Mouse (Mus musculus): Measurements from ENCODE around the gene 1700025G04Rik. TPM values are rescaled to one million over a fixed set of nuclear protein-coding genes. Genes with fewer than 3 reads are reported as not detected.

Gene 1700025G04Rik
- polyA plus RNA-seq, 1 experiment, result 2.2 TPM

- no peak for TF ChIP-seq POLR2A (IDR thresholded peaks at IDR 0.05; ENCODE audit: low read depth, low read length)
- TF ChIP-seq CTCF (conservative IDR thresholded peaks at IDR 0.05; ENCODE audit: insufficient read depth, insufficient read length, low read depth, low read length), result no peak
- H3K27ac ChIP-seq (ENCODE audit: insufficient read depth, low read depth, low read length), result no peak overlapping the region
- no peaks in the 10 kb centered on the region for H3K36me3 ChIP-seq (ENCODE audit: control insufficient read depth, insufficient read depth, low read length)
- no peak for DNase-seq
- WGBS, result 58% methylated on average over 5 of the region's 5 CpGs
- no peaks in the 10 kb centered on the region for H3K27me3 ChIP-seq (replicated peaks; ENCODE audit: control insufficient read depth, insufficient read depth, low read length)
- H3K4me1 ChIP-seq (ENCODE audit: control insufficient read depth, insufficient read depth, low read length), result no peaks in the 10 kb centered on the region
- H3K4me3 ChIP-seq (ENCODE audit: insufficient read depth, low read depth, low read length), result no peak overlapping the region
These were observed 134.1 kb downstream of the 1700025G04Rik start for GRCm38 (mm10) chr1:151955866-151956265.

GRCm38 (mm10) chr1:151953563-151953962 is 136.4 kb downstream of the 1700025G04Rik start:
- DNase-seq, result peak; percentile 65
- Histone ChIP-seq H3K27ac (ENCODE audit: insufficient read depth, low read depth, low read length) (no peak overlapping the region), H3K4me1 (ENCODE audit: control insufficient read depth, insufficient read depth, low read length) (no peaks in the 10 kb centered on the region), H3K4me3 (ENCODE audit: insufficient read depth, low read depth, low read length) (no peak overlapping the region), H3K36me3 (ENCODE audit: control insufficient read depth, insufficient read depth, low read length) (no peaks in the 10 kb centered on the region), H3K27me3 (replicated peaks; ENCODE audit: control insufficient read depth, insufficient read depth, low read length) (no peaks in the 10 kb centered on the region)
- WGBS, result 33% methylated on average over 7 of the region's 7 CpGs
- TF ChIP-seq POLR2A (IDR thresholded peaks at IDR 0.05; ENCODE audit: low read depth, low read length) (no peak), CTCF (conservative IDR thresholded peaks at IDR 0.05; ENCODE audit: insufficient read depth, insufficient read length, low read depth, low read length) (no peak)

GRCm38 (mm10) chr1:151948065-151948464 is 141.9 kb downstream of the 1700025G04Rik start:
- H3K4me3 ChIP-seq (ENCODE audit: insufficient read depth, low read depth, low read length), result peak overlapping the region; percentile 60
- H3K27me3 ChIP-seq (replicated peaks; ENCODE audit: control insufficient read depth, insufficient read depth, low read length), result no peaks in the 10 kb centered on the region
- peak; percentile 19 for DNase-seq
- no peaks in the 10 kb centered on the region; the same call in 1 of the 2 replicates for H3K4me1 ChIP-seq (ENCODE audit: control insufficient read depth, insufficient read depth, low read length)
- no peaks in the 10 kb centered on the region for H3K36me3 ChIP-seq (ENCODE audit: control insufficient read depth, insufficient read depth, low read length)
- 38% methylated on average over 3 of the region's 3 CpGs for whole genome bisulfite sequencing
- TF ChIP-seq POLR2A (IDR thresholded peaks at IDR 0.05; ENCODE audit: low read depth, low read length) (no peak), CTCF (conservative IDR thresholded peaks at IDR 0.05; ENCODE audit: insufficient read depth, insufficient read length, low read depth, low read length) (no peak)
- H3K27ac ChIP-seq (ENCODE audit: insufficient read depth, low read depth, low read length), result peak overlapping the region; percentile 83

GRCm38 (mm10) chr1:151947571-151947970 is 142.4 kb downstream of the 1700025G04Rik start:
- H3K4me3 ChIP-seq (ENCODE audit: insufficient read depth, low read depth, low read length), result peak overlapping the region; percentile 60
- peak; percentile 32 for DNase-seq
- H3K27me3 ChIP-seq (replicated peaks; ENCODE audit: control insufficient read depth, insufficient read depth, low read length), result no peaks in the 10 kb centered on the region
- WGBS, result 17% methylated on average over 4 of the region's 4 CpGs
- H3K4me1 ChIP-seq (ENCODE audit: control insufficient read depth, insufficient read depth, low read length), result no peaks in the 10 kb centered on the region; the same call in 1 of the 2 replicates
- H3K27ac ChIP-seq (ENCODE audit: insufficient read depth, low read depth, low read length), result peak overlapping the region; percentile 83
- H3K36me3 ChIP-seq (ENCODE audit: control insufficient read depth, insufficient read depth, low read length), result no peaks in the 10 kb centered on the region
- TF ChIP-seq CTCF (conservative IDR thresholded peaks at IDR 0.05; ENCODE audit: insufficient read depth, insufficient read length, low read depth, low read length) (no peak), POLR2A (IDR thresholded peaks at IDR 0.05; ENCODE audit: low read depth, low read length) (no peak)

GRCm38 (mm10) chr1:151944457-151945223 is 145.3 kb downstream of the 1700025G04Rik start:
- H3K36me3 ChIP-seq (ENCODE audit: control insufficient read depth, insufficient read depth, low read length), result no peaks in the 10 kb centered on the region
- TF ChIP-seq CTCF (conservative IDR thresholded peaks at IDR 0.05; ENCODE audit: insufficient read depth, insufficient read length, low read depth, low read length) (no peak), POLR2A (IDR thresholded peaks at IDR 0.05; ENCODE audit: low read depth, low read length) (no peak)
- H3K4me3 ChIP-seq (ENCODE audit: insufficient read depth, low read depth, low read length), result no peak overlapping the region
- H3K4me1 ChIP-seq (ENCODE audit: control insufficient read depth, insufficient read depth, low read length), result no peaks in the 10 kb centered on the region; the same call in 1 of the 2 replicates
- no peak for DNase-seq
- H3K27ac ChIP-seq (ENCODE audit: insufficient read depth, low read depth, low read length), result no peak overlapping the region
- WGBS, result 57% methylated on average over 10 of the region's 10 CpGs
- H3K27me3 ChIP-seq (replicated peaks; ENCODE audit: control insufficient read depth, insufficient read depth, low read length), result no peaks in the 10 kb centered on the region

GRCm38 (mm10) chr1:151943681-151944237 is 146.2 kb downstream of the 1700025G04Rik start:
- 67% methylated on average over 8 of the region's 8 CpGs for WGBS
- Histone ChIP-seq H3K27me3 (replicated peaks; ENCODE audit: control insufficient read depth, insufficient read depth, low read length) (no peaks in the 10 kb centered on the region), H3K27ac (ENCODE audit: insufficient read depth, low read depth, low read length) (no peak overlapping the region), H3K4me3 (ENCODE audit: insufficient read depth, low read depth, low read length) (no peak overlapping the region), H3K36me3 (ENCODE audit: control insufficient read depth, insufficient read depth, low read length) (no peaks in the 10 kb centered on the region), H3K4me1 (ENCODE audit: control insufficient read depth, insufficient read depth, low read length) (no peaks in the 10 kb centered on the region; the same call in 1 of the 2 replicates)
- DNase-seq, result no peak
- no peak for TF ChIP-seq CTCF (conservative IDR thresholded peaks at IDR 0.05; ENCODE audit: insufficient read depth, insufficient read length, low read depth, low read length)
- TF ChIP-seq POLR2A (IDR thresholded peaks at IDR 0.05; ENCODE audit: low read depth, low read length), result no peak

- H3K4me1 ChIP-seq (ENCODE audit: control insufficient read depth, insufficient read depth, low read length), result no peaks in the 10 kb centered on the region; the same call in 1 of the 2 replicates
- TF ChIP-seq POLR2A (IDR thresholded peaks at IDR 0.05; ENCODE audit: low read depth, low read length), result no peak
- no peak for TF ChIP-seq CTCF (conservative IDR thresholded peaks at IDR 0.05; ENCODE audit: insufficient read depth, insufficient read length, low read depth, low read length)
- no peak overlapping the region for H3K27ac ChIP-seq (ENCODE audit: insufficient read depth, low read depth, low read length)
- no peak for DNase-seq
- WGBS, result 60% methylated on average over 11 of the region's 11 CpGs
- H3K27me3 ChIP-seq (replicated peaks; ENCODE audit: control insufficient read depth, insufficient read depth, low read length), result no peaks in the 10 kb centered on the region
- no peaks in the 10 kb centered on the region for H3K36me3 ChIP-seq (ENCODE audit: control insufficient read depth, insufficient read depth, low read length)
- no peak overlapping the region for H3K4me3 ChIP-seq (ENCODE audit: insufficient read depth, low read depth, low read length)
These were observed 146.8 kb downstream of the 1700025G04Rik start for GRCm38 (mm10) chr1:151942972-151943654.
